Mouse (Mus musculus) heart, embryonic 16.5 days (tissue): ENCODE data around the gene Vegfa. TPM values are rescaled to one million over a fixed set of nuclear protein-coding genes. Genes with fewer than 3 reads are reported as not detected.

Experiments
- ATAC-seq: fragments of 200-750 bp; cut with Nextera tagmentation; replicated peaks from 2 replicates; pipeline ENCODE4 v1.8.0; 2017; ENCODE audit warnings: moderate number of reproducible peaks; ENCODE audit not compliant: insufficient read depth, low FRiP score; ENCODE audit errors: extremely low read depth
- H3K27ac ChIP-seq: fragments of 300-500 bp; sonication (generic); 2 replicates; pipeline ENCODE4 v1.5.1; 2014; ENCODE audit warnings: mild to moderate bottlenecking, low read length, control low read depth, moderate library complexity
- H3K27me3 ChIP-seq: fragments of 300-500 bp; sonication (generic); 2 replicates; pipeline ENCODE4 v1.6.1; 2014; ENCODE audit warnings: low read length, mixed read lengths; ENCODE audit not compliant: control insufficient read depth, insufficient read depth
- H3K36me3 ChIP-seq: fragments of 300-500 bp; sonication (generic); 2 replicates; pipeline ENCODE4 v1.6.1; 2014; ENCODE audit not compliant: control insufficient read depth, insufficient read depth
- H3K4me1 ChIP-seq: fragments of 300-500 bp; sonication (generic); 2 replicates; pipeline ENCODE4 v1.6.1; 2014; ENCODE audit warnings: low read length, mixed read lengths; ENCODE audit not compliant: control insufficient read depth, insufficient read depth
- H3K4me2 ChIP-seq: fragments of 300-500 bp; sonication (generic); 2 replicates; pipeline ENCODE4 v1.6.1; 2014; ENCODE audit warnings: low read depth, mild to moderate bottlenecking, control low read depth, low read length
- H3K4me3 ChIP-seq: fragments of 300-500 bp; sonication (generic); 2 replicates; pipeline ENCODE4 v1.5.1; 2014; ENCODE audit warnings: mild to moderate bottlenecking, control low read depth, low read length
- H3K9ac ChIP-seq: fragments of 300-500 bp; sonication (generic); 2 replicates; pipeline ENCODE4 v1.6.1; 2014; ENCODE audit warnings: low read length, control low read depth
- H3K9me3 ChIP-seq: fragments of 300-500 bp; sonication (generic); replicated peaks from 2 replicates; pipeline ENCODE4 v1.6.1; 2016; ENCODE audit warnings: low read length; ENCODE audit not compliant: control insufficient read depth
- WGBS: fragments of 180-500 bp; shearing (Covaris S2); extraction: QIAGEN DNeasy Blood & Tissue Kit; methylation state at CpG from one replicate; pipeline ENCODE4 v1.1.7; 2014; 5-methylcytosine and 5-hydroxymethylcytosine counted together
- polyA plus RNA-seq: library from polyadenylated mRNA; unstranded; fragments of >200 nt; fragmentation: Nextera tagmentation; extraction: Ambion mirVana; gene quantifications from 2 replicates; pipeline ENCODE4 v1.2.1, GENCODE M21; 2015

The Vegfa gene
- polyA plus RNA-seq, 1 experiment from 2014 or later, result 6.4 TPM

- no peak for ATAC-seq
- 71% methylated on average over 7 of the region's 7 CpGs for WGBS
- H3K27me3 ChIP-seq, result no peaks in the 10 kb centered on the region; the same call in 1 of the 2 replicates
Measured at GRCm38 (mm10) chr17:46056288-46056687, 24.1 kb upstream of the Vegfa start.

GRCm38 (mm10) chr17:46055736-46056135 is 23.6 kb upstream of the Vegfa start:
- H3K4me1 ChIP-seq, result no peaks in the 10 kb centered on the region
- no peak overlapping the region for H3K27ac ChIP-seq
- no peak overlapping the region for H3K4me2 ChIP-seq
- no peak for ATAC-seq
- 74% methylated on average over 7 of the region's 7 CpGs for WGBS
- H3K9ac ChIP-seq, result no peak overlapping the region
- no peaks in the 10 kb centered on the region for H3K9me3 ChIP-seq
- H3K36me3 ChIP-seq, result no peaks in the 10 kb centered on the region
- H3K4me3 ChIP-seq, result no peak overlapping the region
- H3K27me3 ChIP-seq, result peaks cover 2% of the 10 kb centered on the region; the same call in 1 of the 2 replicates

More at GRCm38 (mm10) chr17:46056288-46056687, 24.1 kb upstream of the Vegfa start:
- Histone ChIP-seq H3K4me3 (no peak overlapping the region), H3K9ac (no peak overlapping the region), H3K9me3 (no peaks in the 10 kb centered on the region), H3K4me1 (no peaks in the 10 kb centered on the region), H3K4me2 (no peak overlapping the region), H3K36me3 (no peaks in the 10 kb centered on the region), H3K27ac (no peak overlapping the region)

GRCm38 (mm10) chr17:46053291-46053842 is 21.2 kb upstream of the Vegfa start:
- H3K27me3 ChIP-seq, result peaks cover 2% of the 10 kb centered on the region; the same call in 1 of the 2 replicates
- H3K4me1 ChIP-seq, result peaks cover 4% of the 10 kb centered on the region; the same call in 1 of the 2 replicates
- ATAC-seq, result no peak
- H3K4me2 ChIP-seq, result no peak overlapping the region
- no peak overlapping the region for H3K9ac ChIP-seq
- no peak overlapping the region for H3K27ac ChIP-seq
- peaks cover under 1% of the 10 kb centered on the region; the same call in 1 of the 2 replicates for H3K9me3 ChIP-seq
- no peaks in the 10 kb centered on the region for H3K36me3 ChIP-seq
- no peak overlapping the region for H3K4me3 ChIP-seq
- WGBS, result 82% methylated on average over 7 of the region's 7 CpGs

- Histone ChIP-seq H3K4me2 (no peak overlapping the region), H3K4me3 (no peak overlapping the region), H3K36me3 (no peaks in the 10 kb centered on the region), H3K4me1 (peaks cover 4% of the 10 kb centered on the region; the same call in 1 of the 2 replicates), H3K27ac (no peak overlapping the region), H3K27me3 (peaks cover 2% of the 10 kb centered on the region; the same call in 1 of the 2 replicates), H3K9me3 (peaks cover 5% of the 10 kb centered on the region), H3K9ac (no peak overlapping the region)
- WGBS, result 25% methylated on average over 3 of the region's 3 CpGs
- no peak for ATAC-seq
Measured at GRCm38 (mm10) chr17:46052146-46052545, 20.0 kb upstream of the Vegfa start.

GRCm38 (mm10) chr17:46051356-46051755 is 19.2 kb upstream of the Vegfa start:
- no peaks in the 10 kb centered on the region for H3K36me3 ChIP-seq
- peaks cover 4% of the 10 kb centered on the region; the same call in 1 of the 2 replicates for H3K4me1 ChIP-seq
- H3K9ac ChIP-seq, result no peak overlapping the region
- 65% methylated on average over 5 of the region's 5 CpGs for WGBS
- H3K4me3 ChIP-seq, result no peak overlapping the region
- peaks cover 2% of the 10 kb centered on the region; the same call in 1 of the 2 replicates for H3K27me3 ChIP-seq
- H3K9me3 ChIP-seq, result peaks cover 5% of the 10 kb centered on the region
- no peak for ATAC-seq
- no peak overlapping the region for H3K4me2 ChIP-seq
- H3K27ac ChIP-seq, result no peak overlapping the region

GRCm38 (mm10) chr17:46049567-46049966 is 17.4 kb upstream of the Vegfa start:
- ATAC-seq, result no peak
- Histone ChIP-seq H3K9ac (no peak overlapping the region), H3K4me2 (no peak overlapping the region), H3K27ac (no peak overlapping the region), H3K27me3 (peaks cover 2% of the 10 kb centered on the region; the same call in 1 of the 2 replicates), H3K4me3 (no peak overlapping the region), H3K36me3 (no peaks in the 10 kb centered on the region), H3K4me1 (peaks cover 4% of the 10 kb centered on the region; the same call in 1 of the 2 replicates), H3K9me3 (peaks cover 5% of the 10 kb centered on the region)
- WGBS, result 20% methylated on average over 4 of the region's 4 CpGs

- Histone ChIP-seq H3K4me2 (no peak overlapping the region), H3K4me1 (peaks cover 4% of the 10 kb centered on the region; the same call in 1 of the 2 replicates), H3K27ac (no peak overlapping the region), H3K9ac (no peak overlapping the region), H3K4me3 (no peak overlapping the region), H3K36me3 (no peaks in the 10 kb centered on the region), H3K27me3 (0 out of 2 replicates have a peak, but pooled peaks cover 2% of the 10 kb centered on the region), H3K9me3 (peaks cover 5% of the 10 kb centered on the region)
- ATAC-seq, result no peak
- 96% methylated on average over 4 of the region's 4 CpGs for WGBS
Measured at GRCm38 (mm10) chr17:46048184-46048583, 16.0 kb upstream of the Vegfa start.

- Histone ChIP-seq H3K9ac (no peak overlapping the region), H3K36me3 (no peaks in the 10 kb centered on the region), H3K4me3 (no peak overlapping the region), H3K9me3 (peaks cover 5% of the 10 kb centered on the region), H3K4me1 (peaks cover 6% of the 10 kb centered on the region), H3K27ac (no peak overlapping the region), H3K27me3 (no peaks in the 10 kb centered on the region), H3K4me2 (no peak overlapping the region)
- 76% methylated on average over 8 of the region's 8 CpGs for WGBS
- ATAC-seq, result no peak
Measured at GRCm38 (mm10) chr17:46045742-46046141, 13.6 kb upstream of the Vegfa start.

GRCm38 (mm10) chr17:46044953-46045352 is 12.8 kb upstream of the Vegfa start:
- H3K4me1 ChIP-seq, result peaks cover 7% of the 10 kb centered on the region
- H3K27me3 ChIP-seq, result no peaks in the 10 kb centered on the region
- no peak overlapping the region for H3K27ac ChIP-seq
- H3K4me2 ChIP-seq, result no peak overlapping the region
- no peak for ATAC-seq
- WGBS, result 80% methylated on average over 5 of the region's 5 CpGs
- no peak overlapping the region for H3K4me3 ChIP-seq
- peaks cover 5% of the 10 kb centered on the region for H3K9me3 ChIP-seq
- H3K36me3 ChIP-seq, result no peaks in the 10 kb centered on the region
- no peak overlapping the region for H3K9ac ChIP-seq
